Mouse (Mus musculus): Measurements from ENCODE around the gene Gm10775. TPM values are rescaled to one million over a fixed set of nuclear protein-coding genes. Genes with fewer than 3 reads are reported as not detected.

The Gm10775 gene
- under 1 TPM; 0.31 to 0.49 TPM for total RNA-seq (2021)
- long read RNA-seq, experiment 1, result 0 reads
- long read RNA-seq, experiment 2, partial matches to known transcripts, result 0 of 1 reads
- long read RNA-seq, experiment 2, other reads (novel, unspliced or antisense), result 1 of 1 reads

DNA sequence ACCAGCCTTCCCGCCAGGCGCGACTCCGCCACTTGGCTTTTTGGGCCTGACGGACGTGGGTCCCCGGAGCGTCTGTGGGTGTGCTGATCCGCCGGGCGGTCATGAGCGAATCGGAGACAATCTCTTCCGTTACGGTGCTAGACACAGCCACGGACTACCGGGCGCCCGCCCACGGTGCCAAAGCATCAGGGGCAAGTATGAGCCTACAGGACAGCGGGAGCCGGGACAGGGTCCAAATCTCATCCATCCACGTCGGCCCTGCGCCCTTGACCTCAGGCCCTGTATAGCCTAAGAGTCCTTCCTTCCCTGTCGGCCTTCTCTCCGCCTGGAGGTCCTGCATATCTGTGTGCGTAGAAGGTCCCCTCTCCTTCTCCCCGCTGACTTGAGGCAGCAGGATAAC, at the start of gene Gm10775:
Gene Gm10775, plus strand, starts transcription at position 301 of the 400 bp plus-strand sequence.
- DNase-seq (ENCODE audit: low spot score in 2 of 2), result no peak
- Histone ChIP-seq H3K27ac (peak within 1 kb of the TSS; percentile 73), H3K4me3 (peak within 1 kb of the TSS; percentile 36)
- TF ChIP-seq CTCF (conservative IDR thresholded peaks at IDR 0.05), result no peak

DNA sequence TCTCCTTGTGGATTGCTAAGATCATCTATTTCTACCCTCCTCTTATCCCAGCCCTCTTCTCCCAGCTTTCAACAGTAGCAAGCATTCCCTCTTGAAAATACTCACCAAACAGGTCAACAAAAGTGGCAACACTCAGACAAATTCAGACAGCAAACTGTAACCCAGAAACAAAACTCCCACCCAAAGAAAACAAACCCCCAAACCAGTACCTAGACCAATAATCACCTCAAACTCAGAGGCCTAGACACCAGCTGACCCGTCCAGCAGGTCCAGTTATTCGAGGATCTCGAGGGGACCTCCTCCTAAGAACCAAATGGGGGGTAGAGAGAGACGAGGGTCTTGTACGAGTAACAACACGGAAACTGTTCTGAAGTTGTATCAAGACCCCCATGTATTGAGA, 33.4 kb upstream of the Gm10775 start:
- no peak for TF ChIP-seq CTCF (conservative IDR thresholded peaks at IDR 0.05)
- no peak for DNase-seq (ENCODE audit: low spot score in 2 of 2)
- no peak overlapping the region for H3K4me3 ChIP-seq
- H3K27ac ChIP-seq, result no peak overlapping the region

DNA sequence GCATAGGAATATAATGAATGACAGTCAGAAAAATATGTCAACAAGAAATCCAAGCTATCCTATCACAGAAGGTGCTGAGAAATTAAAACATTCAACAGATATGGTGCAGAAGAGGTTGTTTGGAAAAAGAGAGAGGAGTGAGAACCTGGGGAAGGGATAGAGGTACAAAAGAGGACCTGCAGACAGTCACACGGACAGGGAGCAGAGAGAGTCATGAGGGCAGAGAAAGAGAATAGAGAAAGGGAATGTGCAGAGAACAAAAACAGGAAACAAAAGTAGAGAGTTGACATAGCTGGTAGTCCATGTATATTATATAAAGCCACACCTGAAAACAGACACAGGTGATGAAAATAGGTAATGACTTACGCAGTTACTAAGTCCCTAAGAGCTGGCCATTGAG, 32.7 kb upstream of the Gm10775 start:
- no peak overlapping the region for H3K27ac ChIP-seq
- DNase-seq (ENCODE audit: low spot score in 2 of 2), result no peak
- no peak overlapping the region for H3K4me3 ChIP-seq
- no peak for TF ChIP-seq CTCF (conservative IDR thresholded peaks at IDR 0.05)

DNA sequence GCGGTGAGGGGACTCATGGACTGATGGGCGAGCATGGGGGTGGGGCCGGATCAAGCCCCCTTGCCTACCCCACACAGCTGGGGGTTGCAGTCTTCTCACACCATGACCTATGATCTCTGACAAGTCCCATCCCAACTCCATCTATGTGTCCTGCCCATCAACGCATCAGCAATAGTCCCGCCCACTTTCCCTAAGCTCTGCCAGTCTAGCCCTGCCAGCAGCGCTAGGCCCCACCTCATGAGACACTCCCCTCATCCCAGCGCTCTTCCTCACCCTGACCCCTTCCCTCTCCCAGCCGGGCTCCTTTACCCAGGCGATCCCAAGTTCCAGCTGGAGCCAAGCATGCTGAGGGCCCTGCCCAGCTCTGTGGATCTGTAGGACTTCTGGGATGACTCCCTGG, 22.1 kb upstream of the Gm10775 start:
- Histone ChIP-seq H3K27ac (no peak overlapping the region), H3K4me3 (no peak overlapping the region)
- no peak for DNase-seq (ENCODE audit: low spot score in 2 of 2)
- no peak for TF ChIP-seq CTCF (conservative IDR thresholded peaks at IDR 0.05)

DNA sequence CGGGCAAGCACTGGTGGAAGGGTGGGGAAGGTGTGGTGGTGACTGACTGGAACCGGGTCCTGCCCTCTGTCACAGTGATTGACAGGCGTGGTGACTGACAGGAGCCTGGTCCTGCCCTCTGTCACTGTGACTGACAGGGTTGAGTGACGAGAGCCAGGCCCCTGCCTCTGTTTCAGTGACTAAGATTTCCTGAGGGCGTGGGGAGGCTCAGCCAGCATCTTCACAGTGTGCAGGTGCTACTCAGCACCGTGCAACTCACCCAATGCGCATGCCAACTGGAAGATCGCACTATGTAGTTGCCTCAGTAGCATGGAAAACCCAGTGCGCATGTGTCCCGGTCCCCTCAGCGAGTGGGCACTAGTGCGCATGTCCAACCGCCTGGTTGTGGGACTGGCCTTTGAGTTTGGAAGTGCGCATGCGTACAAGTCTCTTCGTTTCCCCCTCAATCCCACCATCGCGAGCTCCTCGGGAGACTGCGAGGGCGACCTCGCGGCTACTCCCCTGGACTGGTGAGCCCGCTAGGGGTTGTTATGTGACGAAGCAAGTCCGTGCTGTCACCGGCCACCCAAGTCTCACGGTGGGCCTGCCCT, 18.7 kb upstream of the Gm10775 start:
- peak overlapping the region; percentile 96 for H3K27ac ChIP-seq

DNA sequence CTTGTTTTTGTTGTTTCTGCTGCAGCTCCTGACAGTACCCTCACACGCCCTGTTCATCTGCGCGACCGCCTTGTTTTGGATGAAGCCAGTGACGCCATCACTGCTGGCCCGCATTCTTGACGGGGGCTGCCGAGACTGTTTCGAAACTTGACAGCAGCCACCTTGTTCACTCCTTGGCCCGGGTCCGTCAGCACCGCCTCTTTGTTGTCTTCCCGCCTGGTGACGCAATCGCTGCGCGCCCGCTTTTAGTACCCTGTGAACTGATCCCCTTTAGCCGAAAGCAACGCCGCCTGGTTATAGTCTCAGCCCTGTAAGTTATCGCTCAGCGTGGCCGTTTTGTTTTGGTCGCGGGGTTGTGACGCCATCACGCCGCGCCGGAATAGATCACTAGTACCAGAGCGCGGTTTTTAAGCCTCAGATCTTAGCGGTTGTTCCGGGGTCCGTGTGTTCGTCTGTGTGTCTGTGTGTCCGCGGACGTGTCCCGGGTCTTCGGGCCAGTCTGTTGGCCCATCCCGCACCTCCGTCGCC, 18.2 kb upstream of the Gm10775 start:
- H3K4me3 ChIP-seq, result peak overlapping the region; percentile 96
- peak; percentile 93 to 96 for DNase-seq (ENCODE audit: low spot score in 2 of 2)
- H3K27ac ChIP-seq, result peak overlapping the region; percentile 96
- no peak for TF ChIP-seq CTCF (conservative IDR thresholded peaks at IDR 0.05)

More for the DNA sequence above, 18.7 kb upstream of the Gm10775 start:
- peak overlapping the region; percentile 96 for H3K4me3 ChIP-seq
- TF ChIP-seq CTCF (conservative IDR thresholded peaks at IDR 0.05), result no peak
- peak; percentile 97 to 98 for DNase-seq (ENCODE audit: low spot score in 2 of 2)

DNA sequence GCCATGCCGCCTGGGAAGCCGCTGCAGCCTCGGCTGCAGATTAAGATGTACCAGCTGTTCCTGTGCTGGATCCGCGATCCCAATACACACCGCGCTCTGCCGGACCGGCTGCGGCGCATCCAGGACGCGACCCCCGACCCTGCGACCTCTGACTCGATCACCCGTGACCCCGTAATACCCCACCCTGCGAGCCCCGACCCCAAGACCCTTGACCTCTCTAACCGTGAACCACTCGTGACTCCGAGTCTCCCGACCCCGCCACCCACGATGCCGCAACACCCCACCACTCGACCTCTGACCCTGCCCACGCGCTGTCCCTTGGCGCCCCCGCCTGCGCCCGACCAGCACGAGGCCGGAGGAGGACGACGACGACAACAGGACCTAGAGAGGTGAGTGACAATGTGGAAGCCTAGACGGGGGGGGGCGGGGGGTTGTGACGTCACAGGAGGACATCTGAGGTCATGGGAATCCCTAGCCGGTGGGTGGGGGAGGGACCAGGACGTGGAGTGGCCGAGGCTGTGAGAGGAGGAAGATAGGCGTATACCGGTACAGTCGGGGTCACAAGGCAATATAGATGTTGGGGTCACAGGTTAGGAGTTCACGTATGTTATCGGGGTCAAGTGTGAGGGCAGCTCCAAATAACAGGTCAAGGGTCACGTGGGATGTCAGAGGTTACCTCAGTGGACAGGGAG, 17.6 kb upstream of the Gm10775 start:
- TF ChIP-seq CTCF (conservative IDR thresholded peaks at IDR 0.05), result no peak
- no peak for DNase-seq (ENCODE audit: low spot score in 2 of 2)
- H3K4me3 ChIP-seq, result peak overlapping the region; percentile 96
- peak overlapping the region; percentile 96 for H3K27ac ChIP-seq

DNA sequence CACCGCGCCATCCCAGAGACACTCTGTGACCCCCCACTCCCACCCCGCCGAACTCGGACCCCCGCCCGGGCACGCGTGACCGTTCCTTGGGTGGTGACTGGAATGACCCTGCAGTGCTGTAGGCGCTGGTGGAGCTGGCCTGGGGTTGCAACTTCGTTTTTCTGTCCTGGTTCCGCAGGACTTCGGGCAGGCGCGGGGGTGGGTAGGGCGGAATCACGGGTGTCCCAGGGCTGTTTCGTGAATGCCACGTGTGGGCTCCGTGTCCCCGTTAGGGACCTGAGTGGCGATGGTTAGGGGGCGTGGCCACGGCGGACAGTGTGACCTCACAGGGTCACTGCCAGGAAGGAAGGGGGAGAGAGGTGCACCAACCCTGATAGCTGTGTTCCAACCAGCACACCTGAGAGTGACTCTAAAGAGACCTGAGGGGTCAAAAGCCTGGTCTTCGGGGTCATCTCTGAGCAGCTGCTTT, 17.0 kb upstream of the Gm10775 start:
- DNase-seq (ENCODE audit: low spot score in 2 of 2), result no peak
- H3K27ac ChIP-seq, result no peak overlapping the region
- H3K4me3 ChIP-seq, result peak overlapping the region; percentile 96
- TF ChIP-seq CTCF (conservative IDR thresholded peaks at IDR 0.05), result no peak

DNA sequence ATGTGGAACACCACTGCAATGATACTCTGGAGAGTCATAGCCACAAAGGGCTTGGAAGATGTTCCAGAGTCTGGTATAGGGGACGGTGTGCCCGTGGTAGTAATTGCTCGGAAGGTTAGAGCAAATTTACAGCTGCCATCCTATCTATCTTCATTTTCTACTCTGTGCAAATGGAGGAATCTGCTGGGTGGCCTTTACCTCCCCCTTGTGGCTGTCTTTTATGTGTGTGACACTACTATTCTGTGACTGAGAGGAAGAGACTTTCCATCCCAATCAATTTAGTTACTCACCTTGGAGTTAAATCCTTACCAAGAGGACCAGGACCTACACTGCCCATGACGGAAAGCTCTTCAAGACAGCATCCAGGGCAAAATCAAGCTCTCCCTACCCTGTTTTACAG, 16.1 kb upstream of the Gm10775 start:
- no peak for DNase-seq (ENCODE audit: low spot score in 2 of 2)
- no peak overlapping the region for H3K27ac ChIP-seq
- H3K4me3 ChIP-seq, result no peak overlapping the region
- peak; percentile 72 for TF ChIP-seq CTCF (conservative IDR thresholded peaks at IDR 0.05)

DNA sequence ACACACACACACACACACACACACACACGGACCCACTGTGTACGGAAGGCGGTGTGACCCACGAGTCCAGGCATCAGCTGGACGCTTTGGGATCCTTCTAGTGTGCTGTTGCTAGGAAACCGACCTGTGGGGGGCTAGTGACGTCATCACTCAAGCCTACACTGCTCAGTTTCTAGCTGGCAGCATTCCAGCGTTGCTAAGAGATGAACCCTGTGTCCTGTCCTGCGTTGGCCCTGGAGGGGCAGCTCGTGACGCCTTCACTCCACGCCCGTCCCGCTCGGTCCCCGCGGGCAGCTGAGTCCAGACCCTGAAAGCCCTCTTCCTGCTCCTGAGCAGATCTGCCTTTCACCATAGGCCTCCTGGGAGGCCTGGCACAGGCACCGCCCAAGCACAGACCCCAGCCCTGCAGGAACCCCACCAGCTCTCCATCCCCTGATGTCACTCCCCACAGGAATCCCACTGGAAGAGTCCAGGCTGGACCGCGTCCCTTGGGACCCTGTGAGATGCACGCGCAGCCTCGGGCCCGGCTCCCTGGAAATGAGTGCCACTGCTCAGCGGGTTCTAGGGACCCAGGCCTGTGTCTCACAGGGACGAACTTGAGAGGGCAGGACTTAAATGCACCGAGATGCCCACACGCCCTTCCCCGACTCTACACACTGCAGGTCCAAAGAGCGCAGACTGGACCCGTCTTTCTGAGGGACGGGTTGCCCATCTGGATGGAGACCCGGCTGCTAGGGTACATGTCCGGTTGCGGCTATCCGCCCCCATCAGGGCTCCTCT, 974 bp upstream of the Gm10775 start:
- no peak for TF ChIP-seq CTCF (conservative IDR thresholded peaks at IDR 0.05)
- Histone ChIP-seq H3K27ac (peak overlapping the region; percentile 73), H3K4me3 (peak overlapping the region; percentile 36)
- DNase-seq (ENCODE audit: low spot score in 2 of 2), result peak; percentile 61 to 80

DNA sequence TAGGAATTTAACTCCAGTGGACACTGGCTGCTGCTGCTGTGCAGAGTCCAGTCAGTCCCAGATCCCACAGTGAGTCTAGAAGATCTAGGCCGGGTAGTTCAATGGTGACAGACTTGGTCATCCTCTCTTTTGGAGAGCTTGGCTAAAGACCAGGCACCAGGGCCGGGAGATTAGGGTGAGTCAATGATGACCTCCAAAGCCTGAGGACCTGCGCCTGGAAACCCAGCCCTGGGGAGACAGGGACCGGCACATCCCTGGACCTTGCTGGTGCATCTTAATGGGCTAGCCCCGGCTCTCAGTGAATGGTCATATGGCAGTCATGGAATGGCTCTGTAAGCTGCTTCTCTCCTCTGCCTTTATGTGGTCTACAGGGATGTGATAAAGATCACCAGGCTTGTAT, 2.7 kb downstream of the Gm10775 start:
- no peak for TF ChIP-seq CTCF (conservative IDR thresholded peaks at IDR 0.05)
- DNase-seq (ENCODE audit: low spot score in 2 of 2), result no peak
- no peak overlapping the region for H3K4me3 ChIP-seq
- H3K27ac ChIP-seq, result no peak overlapping the region

DNA sequence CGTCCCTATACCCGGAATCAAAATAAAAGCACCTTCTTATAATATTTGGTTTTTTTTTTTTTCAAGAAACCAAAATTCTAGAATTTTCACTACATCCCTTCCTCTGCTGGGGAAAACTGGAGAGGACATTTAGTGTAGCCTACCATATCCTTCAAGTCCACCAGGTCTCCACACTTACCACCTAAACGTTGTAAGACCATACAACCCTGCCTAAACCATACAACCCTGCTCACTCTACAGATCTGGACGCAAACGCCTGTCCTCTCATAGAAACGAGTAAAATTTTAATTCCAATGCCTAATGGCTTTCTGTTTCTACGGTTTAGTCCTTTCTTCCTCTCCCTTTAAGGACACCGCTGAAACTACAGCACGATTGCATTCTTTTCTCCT, 18.6 kb downstream of the Gm10775 start:
- no peak for DNase-seq (ENCODE audit: low spot score in 2 of 2)

More for the DNA sequence above, 18.6 kb downstream of the Gm10775 start:
- Histone ChIP-seq H3K4me3 (peak overlapping the region; percentile 76), H3K27ac (peak overlapping the region; percentile 93)
- TF ChIP-seq CTCF (conservative IDR thresholded peaks at IDR 0.05), result no peak; the same call in 1 of the 2 replicates
